Mouse (Mus musculus): Measurements from ENCODE around the gene Unc13c.

DNA sequence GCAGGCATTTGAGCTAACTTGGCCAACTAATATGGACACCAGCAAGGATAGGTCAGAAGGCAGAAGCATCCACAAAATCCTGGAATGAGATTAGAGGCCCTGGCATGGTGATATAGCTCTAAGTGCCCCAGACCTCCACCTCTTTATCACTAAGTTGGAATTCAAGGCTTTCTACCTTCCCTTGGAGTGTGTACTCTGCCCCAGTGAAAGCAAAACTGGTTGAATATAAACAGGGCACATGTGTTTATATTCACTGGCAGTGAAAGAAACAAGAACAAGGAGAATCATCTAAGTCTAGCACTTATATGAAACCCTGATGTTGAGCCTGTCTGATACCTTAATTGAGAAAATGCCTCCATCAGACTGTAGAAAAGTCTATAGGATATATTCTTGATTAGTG, 19.3 kb upstream of the Unc13c start:
- TF ChIP-seq POLR2A (IDR thresholded peaks at IDR 0.05; ENCODE audit: extremely low read depth, insufficient read depth, low read length) (no peak), CTCF (IDR thresholded peaks at IDR 0.05; ENCODE audit: low read depth, low read length) (no peak)
